Mouse (Mus musculus) hindlimb bud, embryonic 11.5 days (tissue): ENCODE measurements around the gene Edil3.
"Not testable (repeated sequence)": the region's sequence is repeated elsewhere in the genome, so short reads cannot be mapped to it uniquely, and the experiment has no call there.

Experiments used
- DNase-seq: peaks from one replicate; pipeline ENCODE4 v3.0.0-alpha.2; 2012; ENCODE audit warnings: low read depth, low spot score; ENCODE audit errors: extremely low spot score

The Edil3 gene

GRCm38 (mm10) chr13:88938564-88938963 lies 117.3 kb downstream of the Edil3 start:
- DNase-seq = no peak

- DNase-seq = no peak
These were observed 151.1 kb downstream of the Edil3 start for GRCm38 (mm10) chr13:88972355-88972754.

DNA sequence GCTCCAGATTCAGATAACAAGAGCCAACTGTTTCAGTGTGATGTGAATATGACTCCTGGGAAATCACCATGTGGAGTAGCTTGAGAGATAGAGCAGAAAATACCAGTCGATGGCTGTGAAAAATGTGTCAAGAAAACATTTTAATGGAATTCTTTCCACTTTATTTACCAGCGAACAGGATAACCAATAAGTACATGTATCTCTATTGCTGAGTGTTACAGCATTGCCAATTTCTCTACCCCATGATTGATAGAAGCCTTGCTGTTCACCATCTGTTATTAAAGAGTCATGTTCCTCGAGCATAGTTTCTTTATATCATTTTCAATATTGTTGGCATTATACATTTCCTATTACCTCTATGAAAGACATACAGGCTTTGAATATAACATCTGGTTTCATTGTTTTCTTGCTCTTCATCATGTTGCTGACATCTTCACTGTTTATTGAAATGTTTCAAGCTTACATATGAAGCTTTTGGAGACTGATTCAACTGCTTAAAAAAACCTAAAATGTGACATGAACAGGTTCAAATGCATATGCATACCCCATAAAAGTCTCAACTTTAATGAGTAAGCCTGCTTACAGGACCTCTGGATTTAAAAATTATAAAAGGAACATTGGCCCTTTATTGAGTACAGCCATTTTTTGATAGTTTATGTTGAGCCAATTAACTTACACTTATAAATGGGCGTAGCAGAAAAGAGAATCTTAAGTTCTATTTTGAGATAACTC lies 186.6 kb downstream of the Edil3 start:
- no peak for DNase-seq

- DNase-seq = no peak
These were observed 191.2 kb downstream of the Edil3 start for GRCm38 (mm10) chr13:89012500-89012899.

- no peak for DNase-seq
These were observed 208.7 kb downstream of the Edil3 start for GRCm38 (mm10) chr13:89029817-89030539.

DNA sequence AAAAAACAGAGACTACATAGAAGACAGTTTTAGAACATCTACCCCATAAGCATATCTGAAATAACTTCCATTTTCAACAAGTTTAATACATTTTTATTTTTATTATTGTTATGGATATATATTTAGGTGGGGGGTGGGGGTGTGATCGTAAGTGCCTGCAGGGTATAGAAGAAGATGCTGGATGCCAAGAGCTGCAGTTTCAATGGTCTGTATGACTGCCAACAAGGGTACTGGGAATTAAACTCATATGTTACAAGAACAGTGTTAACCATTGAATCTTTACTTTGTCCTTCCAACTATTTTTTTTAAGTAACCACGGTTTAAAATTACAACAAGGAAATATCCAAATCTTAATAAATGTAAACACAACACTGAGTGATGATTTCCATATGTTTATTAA lies 214.4 kb downstream of the Edil3 start:
- no peak for DNase-seq

DNA sequence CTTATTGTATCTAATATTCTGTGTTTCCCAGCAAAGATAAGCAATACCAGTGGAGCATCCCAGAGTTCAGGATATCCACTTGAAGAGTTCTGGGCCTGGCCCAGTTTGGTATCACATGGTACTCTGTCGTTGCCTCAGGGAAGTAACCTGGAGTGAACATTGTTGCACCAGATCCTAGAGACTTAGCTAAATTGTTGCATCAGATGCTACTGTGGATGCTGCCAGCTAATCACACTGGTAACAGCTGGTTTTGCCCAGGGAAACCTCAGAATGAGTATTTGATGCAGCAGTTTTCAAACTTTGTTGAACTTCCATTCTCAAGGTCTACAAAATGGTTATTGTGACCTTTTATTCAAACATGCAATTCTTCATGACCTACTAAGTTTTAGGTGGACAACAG lies 220.2 kb downstream of the Edil3 start:
- DNase-seq = no peak

DNA sequence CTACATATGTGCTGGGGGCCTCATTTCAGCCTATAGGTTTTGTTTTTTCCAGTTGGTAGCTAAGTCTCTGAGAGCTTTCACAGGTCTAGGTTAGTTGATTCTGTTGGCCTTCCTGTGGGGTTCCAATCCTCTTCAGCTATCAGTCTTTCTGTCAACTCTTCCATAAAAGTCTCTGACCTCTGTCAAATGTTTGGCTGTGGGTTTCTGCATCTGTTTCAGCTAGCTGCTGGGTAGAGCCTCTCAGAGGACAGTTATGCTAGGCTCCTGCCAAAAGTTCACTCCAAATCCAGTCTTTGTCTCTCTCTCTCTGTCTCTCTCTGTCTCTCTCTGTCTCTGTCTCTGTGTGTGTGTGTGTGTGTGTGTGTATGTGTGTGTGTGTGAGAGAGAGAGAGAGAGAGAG lies 248.9 kb downstream of the Edil3 start:
- not testable (repeated sequence) for DNase-seq

DNA sequence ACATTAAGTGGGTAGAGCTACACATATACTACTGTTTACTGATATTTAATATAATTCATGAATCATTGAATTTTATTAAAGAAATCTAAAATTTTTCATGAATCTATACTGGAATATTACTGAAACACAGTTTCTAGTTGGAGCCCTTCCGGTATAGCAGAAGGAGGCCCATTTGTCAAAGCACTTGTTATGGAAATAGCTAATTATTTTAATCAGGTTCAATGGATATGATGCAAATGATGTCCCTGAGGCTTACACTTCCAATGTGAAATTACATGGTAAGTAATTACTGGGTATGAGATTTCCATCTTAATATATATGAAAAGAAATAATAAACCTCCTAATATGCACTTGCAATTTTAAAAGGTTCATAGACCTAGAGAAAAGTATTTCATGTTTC lies 254.9 kb downstream of the Edil3 start:
- no peak for DNase-seq

DNA sequence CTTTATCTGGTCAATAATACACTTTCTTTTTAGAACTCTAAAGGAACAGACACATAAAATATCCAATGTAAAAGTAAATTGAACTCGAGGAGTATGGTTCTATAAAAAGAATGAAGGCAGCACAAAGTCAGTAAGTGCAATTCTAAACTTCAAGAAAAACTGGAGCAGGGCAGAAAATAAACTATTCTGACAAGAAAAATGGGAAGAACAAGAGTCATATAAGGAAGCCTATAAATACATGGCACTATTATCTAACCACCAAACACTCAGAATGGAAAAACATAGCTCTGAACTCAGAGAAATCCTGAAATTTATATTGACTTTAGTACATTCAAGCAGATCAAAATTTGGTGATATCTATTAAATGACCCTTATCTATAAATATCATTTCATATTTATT lies 284.6 kb downstream of the Edil3 start:
- DNase-seq = no peak

- no peak for DNase-seq
These were observed 296.3 kb downstream of the Edil3 start for GRCm38 (mm10) chr13:89117551-89117950.

- DNase-seq = no peak
These were observed 298.5 kb downstream of the Edil3 start for GRCm38 (mm10) chr13:89119809-89120208.

- no peak for DNase-seq
These were observed 301.4 kb downstream of the Edil3 start for GRCm38 (mm10) chr13:89122511-89123253.

GRCm38 (mm10) chr13:89123396-89123795 lies 302.1 kb downstream of the Edil3 start:
- DNase-seq = no peak

- DNase-seq = no peak
These were observed 324.8 kb downstream of the Edil3 start for GRCm38 (mm10) chr13:89146056-89146547.

DNA sequence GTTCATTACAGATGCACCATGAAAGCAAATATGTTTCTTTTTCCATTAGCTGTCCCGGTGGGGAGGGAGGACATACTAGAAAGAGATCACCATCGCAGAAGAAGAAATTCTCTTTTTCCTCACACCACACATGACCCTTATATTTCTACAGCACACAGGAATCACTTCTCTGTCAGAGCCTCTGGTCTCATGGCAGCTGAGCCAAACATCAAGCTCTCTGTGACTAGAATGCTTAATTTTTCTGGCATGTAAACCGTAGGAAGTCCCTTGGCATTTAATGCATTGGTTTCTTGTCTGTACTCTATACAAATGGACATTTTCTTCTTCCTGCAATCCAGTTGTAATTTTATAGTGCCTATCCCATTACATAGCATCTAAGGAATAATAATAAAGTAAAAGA lies 330.6 kb downstream of the Edil3 start:
- DNase-seq = no peak

DNA sequence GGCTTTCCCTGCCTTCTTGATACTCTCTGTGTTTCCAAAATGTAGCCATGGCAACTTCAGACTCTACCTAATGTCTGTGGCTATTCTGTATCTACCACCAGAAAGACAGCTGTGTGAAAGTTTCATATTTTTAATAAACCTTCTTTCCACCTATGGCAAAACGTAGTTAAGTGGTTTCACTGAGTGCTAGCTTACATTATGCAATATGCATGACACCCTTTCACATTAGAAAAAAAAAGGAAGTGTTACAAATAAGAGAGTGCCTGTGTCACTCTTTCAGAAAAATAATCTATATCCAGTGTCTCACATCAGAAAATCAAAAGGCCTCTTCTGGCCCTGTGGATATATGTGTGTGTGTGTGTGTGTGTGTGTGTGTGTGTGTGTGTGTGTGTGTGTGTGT lies 346.7 kb downstream of the Edil3 start:
- no peak for DNase-seq

DNA sequence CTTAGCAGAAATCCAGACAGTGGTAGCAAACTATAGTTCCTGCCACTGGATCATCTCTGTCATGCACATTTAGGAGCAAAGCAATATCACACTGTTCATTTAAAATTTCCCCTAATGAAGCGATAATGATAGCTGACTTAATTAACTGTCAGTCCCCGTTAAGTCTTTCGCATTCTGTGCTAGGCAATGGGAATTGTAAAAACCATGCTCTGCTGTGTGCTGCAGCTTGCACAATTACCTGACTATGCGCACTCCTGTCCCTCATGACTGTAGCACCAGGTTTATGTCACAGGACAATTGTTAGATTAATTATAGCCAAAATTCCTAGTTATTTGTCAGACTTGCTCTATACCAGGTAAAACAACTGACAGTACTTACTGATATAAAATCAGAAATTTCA lies 348.8 kb downstream of the Edil3 start:
- DNase-seq = no peak

DNA sequence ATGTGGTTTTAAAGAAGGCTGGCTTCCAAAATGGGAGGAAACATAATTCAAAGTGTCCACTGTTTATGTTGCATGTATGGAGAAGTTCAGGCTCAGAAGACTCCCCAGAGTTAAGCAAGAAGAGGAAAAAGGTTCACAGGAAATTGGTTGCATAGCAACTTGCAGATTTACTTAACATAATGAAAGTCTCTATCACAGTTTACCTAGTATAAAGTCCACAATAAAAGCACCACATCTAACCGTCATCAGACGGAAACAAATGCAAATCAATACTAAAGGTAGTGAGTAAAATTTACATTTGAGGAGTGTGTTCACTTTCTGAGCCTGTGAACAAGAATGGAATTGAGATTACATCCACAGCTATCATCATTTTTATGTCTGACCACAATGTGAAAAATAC lies 353.9 kb downstream of the Edil3 start:
- no peak for DNase-seq

DNA sequence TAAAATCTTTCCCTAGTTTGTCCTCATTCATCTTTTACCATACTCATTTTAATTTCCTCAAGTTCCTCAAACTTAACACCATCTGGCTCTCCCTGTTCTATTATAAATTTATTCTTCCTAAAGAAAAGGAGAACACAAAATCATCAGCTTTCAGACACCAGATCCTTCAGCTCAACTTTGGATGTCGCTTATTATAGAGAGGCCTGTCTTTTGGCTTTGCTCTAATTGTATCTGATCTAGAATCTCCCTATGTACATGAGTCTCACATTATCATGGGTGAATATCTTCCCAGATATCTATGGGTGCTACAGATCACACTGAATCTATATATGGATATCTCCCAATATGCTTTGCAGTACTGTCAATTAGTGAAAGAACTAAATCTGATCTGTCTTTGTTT lies 367.8 kb downstream of the Edil3 start:
- DNase-seq = no peak

GRCm38 (mm10) chr13:89197019-89197418 lies 375.7 kb downstream of the Edil3 start:
- no peak for DNase-seq

GRCm38 (mm10) chr13:89199275-89199674 lies 378.0 kb downstream of the Edil3 start:
- no peak for DNase-seq
